Mouse (Mus musculus) midbrain, postnatal 0 days (tissue): Measurements from ENCODE around the gene Clic1. TPM values are rescaled to one million over a fixed set of nuclear protein-coding genes. Genes with fewer than 3 reads are reported as not detected.
A peak's percentile ranks its signal among the peaks of the same experiment; 100 is the strongest.

Experiments
- ATAC-seq: fragments of 200-750 bp; cut with Nextera tagmentation; 2 replicates; pipeline ENCODE4 v1.8.0; 2017; ENCODE audit warnings: moderate number of reproducible peaks, mild to moderate bottlenecking, moderate TSS enrichment, moderate library complexity; ENCODE audit not compliant: low FRiP score
- DNase-seq: peaks from one replicate; pipeline ENCODE4 v3.0.0-alpha.2; 2015; ENCODE audit warnings: low spot score
- H3K27ac ChIP-seq: fragments of 300-500 bp; sonication (generic); 2 replicates; pipeline ENCODE4 v1.5.1; 2014; ENCODE audit warnings: low read depth, mild to moderate bottlenecking, low read length, mixed read lengths
- H3K27me3 ChIP-seq: fragments of 300-500 bp; sonication (generic); 2 replicates; pipeline ENCODE4 v1.6.1; 2014; ENCODE audit warnings: low read length, control low read depth, mixed read lengths; ENCODE audit not compliant: insufficient read depth
- H3K36me3 ChIP-seq: fragments of 300-500 bp; sonication (generic); 2 replicates; pipeline ENCODE4 v1.6.1; 2014; ENCODE audit warnings: low read length, control low read depth, mixed read lengths; ENCODE audit not compliant: insufficient read depth
- H3K4me1 ChIP-seq: fragments of 300-500 bp; sonication (generic); 2 replicates; pipeline ENCODE4 v1.6.1; 2014; ENCODE audit warnings: mild to moderate bottlenecking, control low read depth, antibody characterized with exemption, low read length, mixed read lengths; ENCODE audit not compliant: insufficient read depth
- H3K4me2 ChIP-seq: fragments of 300-500 bp; sonication (generic); 2 replicates; pipeline ENCODE4 v1.6.1; 2014; ENCODE audit warnings: low read depth, mild to moderate bottlenecking, low read length, mixed read lengths; ENCODE audit not compliant: poor library complexity, severe bottlenecking
- H3K4me3 ChIP-seq: fragments of 300-500 bp; sonication (generic); 2 replicates; pipeline ENCODE4 v1.5.1; 2014; ENCODE audit warnings: low read depth, mild to moderate bottlenecking, low read length, moderate library complexity
- H3K9ac ChIP-seq: fragments of 300-500 bp; sonication (generic); replicated peaks from 2 replicates; pipeline ENCODE4 v1.6.1; 2014; ENCODE audit warnings: mild to moderate bottlenecking, low read length, moderate library complexity, mixed read lengths; ENCODE audit not compliant: poor library complexity, severe bottlenecking
- H3K9me3 ChIP-seq: fragments of 300-500 bp; sonication (generic); 2 replicates; pipeline ENCODE4 v1.6.1; 2016; ENCODE audit warnings: low read length, control low read depth
- CTCF ChIP-seq: IDR thresholded peaks from 2 replicates; pipeline ENCODE4 v1.5.1; 2016; ENCODE audit warnings: antibody characterized with exemption, mild to moderate bottlenecking
- WGBS: fragments of 180-500 bp; shearing (Covaris S2); extraction: QIAGEN DNeasy Blood & Tissue Kit; methylation state at CpG from one replicate; pipeline ENCODE4 v1.1.7; 2014; 5-methylcytosine and 5-hydroxymethylcytosine counted together
- polyA plus RNA-seq: library from polyadenylated mRNA; unstranded; fragments of >200 nt; fragmentation: Nextera tagmentation; extraction: Ambion mirVana; gene quantifications from 2 replicates; pipeline ENCODE4 v1.2.1, GENCODE M21; 2015
- total RNA-seq: library from RNA; depleted of rRNA; stranded (reverse); fragments of >200 nt; gene quantifications from 2 replicates; pipeline ENCODE4 v1.2.3, GENCODE M21; 2014

Gene Clic1
- total and polyA plus RNA-seq, 2 experiments from 2014 or later = 33.4 to 41.9 TPM

GRCm38 (mm10) chr17:35012430-35012829 is 37.3 kb upstream of the Clic1 start:
- no peaks in the 10 kb centered on the region for H3K4me1 ChIP-seq
- H3K9me3 ChIP-seq = no peaks in the 10 kb centered on the region
- no peak for DNase-seq
- no peak overlapping the region for H3K4me3 ChIP-seq
- no peak overlapping the region for H3K4me2 ChIP-seq
- H3K27ac ChIP-seq = no peak overlapping the region
- ATAC-seq = no peak
- H3K9ac ChIP-seq = no peak overlapping the region
- no peaks in the 10 kb centered on the region for H3K27me3 ChIP-seq
- H3K36me3 ChIP-seq = peaks cover 72% of the 10 kb centered on the region
- no peak for TF ChIP-seq CTCF
- 90% methylated on average over 13 of the region's 13 CpGs for WGBS

GRCm38 (mm10) chr17:35013221-35013620 is 36.5 kb upstream of the Clic1 start:
- no peak for TF ChIP-seq CTCF
- WGBS = 86% methylated on average over 6 of the region's 6 CpGs
- H3K36me3 ChIP-seq = peaks cover 72% of the 10 kb centered on the region

GRCm38 (mm10) chr17:35015296-35015695 is 34.5 kb upstream of the Clic1 start:
- no peaks in the 10 kb centered on the region for H3K4me1 ChIP-seq
- H3K36me3 ChIP-seq = peaks cover 60% of the 10 kb centered on the region
- ATAC-seq (no peak), DNase-seq (no peak)
- H3K27ac ChIP-seq = no peak overlapping the region
- H3K4me2 ChIP-seq = no peak overlapping the region
- no peak overlapping the region for H3K9ac ChIP-seq
- 93% methylated on average over 16 of the region's 16 CpGs for WGBS
- no peak for TF ChIP-seq CTCF
- no peak overlapping the region for H3K4me3 ChIP-seq
- no peaks in the 10 kb centered on the region for H3K27me3 ChIP-seq
- H3K9me3 ChIP-seq = no peaks in the 10 kb centered on the region

More at GRCm38 (mm10) chr17:35013221-35013620, 36.5 kb upstream of the Clic1 start:
- H3K4me2 ChIP-seq = no peak overlapping the region
- ATAC-seq (no peak), DNase-seq (no peak)
- H3K9ac ChIP-seq = no peak overlapping the region
- H3K27ac ChIP-seq = no peak overlapping the region
- H3K4me1 ChIP-seq = no peaks in the 10 kb centered on the region
- H3K9me3 ChIP-seq = no peaks in the 10 kb centered on the region
- no peak overlapping the region for H3K4me3 ChIP-seq
- no peaks in the 10 kb centered on the region for H3K27me3 ChIP-seq

GRCm38 (mm10) chr17:35016376-35016775 is 33.4 kb upstream of the Clic1 start, which contains the start of gene Vwa7:
Gene Vwa7, plus strand, starts transcription at chr17:35016579.
- no peaks in the 10 kb centered on the region for H3K4me1 ChIP-seq
- H3K27me3 ChIP-seq = no peaks in the 10 kb centered on the region
- no peaks in the 10 kb centered on the region for H3K9me3 ChIP-seq
- ATAC-seq (peak; percentile 25; the same call in 1 of the 2 replicates), DNase-seq (peak; percentile 72)
- 50% methylated on average over 12 of the region's 12 CpGs for WGBS
- H3K4me2 ChIP-seq = no peak within 1 kb of the TSS
- no peak within 1 kb of the TSS for H3K9ac ChIP-seq
- no peak within 1 kb of the TSS for H3K27ac ChIP-seq
- no peak for TF ChIP-seq CTCF
- peaks cover 50% of the 10 kb centered on the region for H3K36me3 ChIP-seq
- H3K4me3 ChIP-seq = no peak within 1 kb of the TSS

GRCm38 (mm10) chr17:35016791-35017705 is 32.7 kb upstream of the Clic1 start:
- H3K27me3 ChIP-seq = no peaks in the 10 kb centered on the region
- no peaks in the 10 kb centered on the region for H3K4me1 ChIP-seq
- TF ChIP-seq CTCF = no peak
- H3K9ac ChIP-seq = no peak overlapping the region
- peaks cover 43% of the 10 kb centered on the region for H3K36me3 ChIP-seq
- no peak overlapping the region for H3K4me3 ChIP-seq
- WGBS = 82% methylated on average over 10 of the region's 10 CpGs
- H3K9me3 ChIP-seq = no peaks in the 10 kb centered on the region
- ATAC-seq (no peak), DNase-seq (no peak)
- no peak overlapping the region for H3K4me2 ChIP-seq
- H3K27ac ChIP-seq = no peak overlapping the region

GRCm38 (mm10) chr17:35017706-35018030 is 32.1 kb upstream of the Clic1 start:
- 72% methylated on average over 14 of the region's 14 CpGs for WGBS
- TF ChIP-seq CTCF = no peak
- ATAC-seq = no peak

More at GRCm38 (mm10) chr17:35017706-35018030, 32.1 kb upstream of the Clic1 start:
- Histone ChIP-seq H3K36me3 (peaks cover 37% of the 10 kb centered on the region), H3K27me3 (no peaks in the 10 kb centered on the region), H3K9ac (no peak overlapping the region), H3K4me2 (no peak overlapping the region), H3K4me1 (no peaks in the 10 kb centered on the region), H3K4me3 (no peak overlapping the region), H3K9me3 (no peaks in the 10 kb centered on the region), H3K27ac (no peak overlapping the region)
- DNase-seq = no peak
